Mouse (Mus musculus): ENCODE measurements around the gene Fhad1.

Gene Fhad1

GRCm38 (mm10) chr4:141865006-141865405, 149.9 kb downstream of the Fhad1 start:
- no peak for DNase-seq (ENCODE audit: low spot score in 2 of 2)

- no peak for DNase-seq (ENCODE audit: low spot score in 2 of 2)
These were observed 150.4 kb downstream of the Fhad1 start for GRCm38 (mm10) chr4:141864506-141864905.

- DNase-seq (ENCODE audit: low spot score in 2 of 2) = no peak
These were observed 151.1 kb downstream of the Fhad1 start for GRCm38 (mm10) chr4:141863726-141864280.

DNA sequence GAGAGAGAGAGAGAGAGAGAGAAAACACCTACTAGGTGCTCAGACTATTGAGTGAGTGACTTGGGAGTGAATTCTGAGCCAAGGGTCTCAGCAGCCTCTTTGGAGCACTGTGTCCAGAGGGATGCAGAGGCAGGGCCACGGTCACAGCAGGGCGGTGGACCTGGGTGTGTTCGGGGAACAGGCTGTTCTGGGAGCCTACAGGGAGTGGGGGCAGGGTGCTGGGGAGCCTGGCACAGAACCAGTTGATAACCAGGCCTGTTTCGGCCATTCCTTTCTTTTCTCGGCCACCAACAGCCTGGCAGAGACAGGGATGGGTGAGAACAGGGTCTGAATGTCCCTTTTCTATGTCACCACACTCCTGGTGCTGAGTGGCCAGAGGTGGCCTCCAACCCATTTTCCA, 152.0 kb downstream of the Fhad1 start:
- DNase-seq (ENCODE audit: low spot score in 2 of 2) = no peak

DNA sequence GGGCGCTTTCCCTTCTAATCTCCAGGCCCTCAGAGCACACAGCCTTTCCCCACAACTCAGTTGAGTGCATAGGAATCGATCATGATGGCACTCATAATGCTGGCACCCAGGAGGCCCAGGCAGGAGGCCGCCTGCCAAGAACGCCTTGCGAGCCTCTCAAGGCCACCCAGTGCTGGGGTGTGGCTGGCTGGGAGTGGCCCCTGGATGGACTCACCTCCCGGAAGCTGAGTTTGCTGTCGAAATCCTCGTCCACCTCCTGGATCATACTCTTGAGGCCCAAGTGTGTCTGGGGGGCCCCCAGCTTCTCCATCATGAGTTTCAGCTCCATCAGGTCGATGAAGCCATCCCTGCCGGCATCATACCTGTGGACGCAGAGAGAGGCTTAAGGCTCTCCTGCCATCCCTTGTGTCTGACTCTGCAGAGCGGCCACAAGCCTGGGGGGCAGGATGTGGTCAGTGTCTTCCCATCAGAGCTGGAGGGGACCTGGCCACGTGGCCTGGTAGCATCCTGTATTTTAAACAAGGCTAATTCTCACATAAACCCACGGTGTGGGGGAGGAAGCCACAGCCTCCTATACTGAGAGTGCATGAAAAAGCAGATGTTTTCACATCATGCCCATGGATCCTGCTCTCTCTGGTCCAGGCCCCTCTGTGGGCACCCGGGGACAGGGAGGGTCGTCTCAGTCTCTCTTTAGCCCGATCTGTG, 153.1 kb downstream of the Fhad1 start:
- DNase-seq (ENCODE audit: low spot score in 2 of 2) = no peak

DNA sequence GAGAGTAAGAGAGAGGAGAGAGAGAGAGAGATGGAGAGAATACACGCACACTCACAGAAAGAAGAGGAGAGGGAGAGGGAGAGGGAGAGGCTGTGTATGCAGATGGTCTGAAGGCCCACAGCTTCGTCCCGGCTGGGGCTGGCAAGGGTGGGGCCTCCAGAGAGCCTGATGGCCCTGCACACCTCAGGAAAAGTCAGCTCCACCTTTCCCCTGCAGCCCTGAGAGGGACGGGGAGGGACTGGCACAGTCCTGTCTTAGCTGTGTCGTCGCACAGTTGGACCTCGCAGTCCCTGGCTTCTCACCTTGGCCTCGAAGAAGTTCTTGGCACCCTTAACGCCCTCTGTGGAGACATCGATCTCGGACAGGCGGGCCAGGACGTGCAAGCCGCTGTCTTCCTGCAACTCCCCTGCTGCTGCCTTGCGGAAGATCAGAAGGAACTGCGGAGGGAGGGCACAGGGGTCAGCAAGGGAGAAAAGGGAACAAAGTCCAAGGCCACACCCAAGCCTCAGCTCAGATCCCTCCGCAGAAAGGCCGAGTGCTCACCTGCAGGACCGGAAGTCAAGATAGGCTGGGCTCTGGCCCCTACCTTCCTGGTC, 154.5 kb downstream of the Fhad1 start:
- DNase-seq (ENCODE audit: low spot score in 2 of 2) = no peak

- DNase-seq (ENCODE audit: low spot score in 2 of 2) = no peak
These were observed 155.5 kb downstream of the Fhad1 start for GRCm38 (mm10) chr4:141859351-141859750.

GRCm38 (mm10) chr4:141858501-141858900, 156.4 kb downstream of the Fhad1 start:
- no peak for DNase-seq (ENCODE audit: low spot score in 2 of 2)

- peak; percentile 88 to 92 for DNase-seq (ENCODE audit: low spot score in 2 of 2)
These were observed 157.4 kb downstream of the Fhad1 start for GRCm38 (mm10) chr4:141857422-141857930.

DNA sequence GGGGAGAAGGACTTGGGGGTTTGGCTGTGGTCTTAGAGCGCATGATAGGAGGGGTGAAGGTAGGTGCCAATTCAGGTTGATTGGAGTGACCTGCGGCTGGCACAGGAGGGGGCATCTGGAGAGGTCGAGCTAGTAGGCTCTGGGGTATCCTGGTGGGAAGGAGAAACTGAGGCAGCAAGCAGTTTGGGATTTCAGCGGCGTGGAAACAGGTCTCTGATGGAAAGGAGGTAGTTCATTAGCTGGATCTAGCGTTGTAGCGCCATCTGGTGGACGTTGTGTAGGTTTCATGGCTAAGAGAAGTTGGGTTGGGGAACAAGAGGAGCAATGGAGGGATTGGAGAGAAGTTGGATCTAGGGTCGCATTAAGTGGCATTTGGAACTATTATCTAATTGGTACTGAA, 161.4 kb downstream of the Fhad1 start:
- DNase-seq (ENCODE audit: low spot score in 2 of 2) = peak in 1 of 2 experiments; percentile 73

DNA sequence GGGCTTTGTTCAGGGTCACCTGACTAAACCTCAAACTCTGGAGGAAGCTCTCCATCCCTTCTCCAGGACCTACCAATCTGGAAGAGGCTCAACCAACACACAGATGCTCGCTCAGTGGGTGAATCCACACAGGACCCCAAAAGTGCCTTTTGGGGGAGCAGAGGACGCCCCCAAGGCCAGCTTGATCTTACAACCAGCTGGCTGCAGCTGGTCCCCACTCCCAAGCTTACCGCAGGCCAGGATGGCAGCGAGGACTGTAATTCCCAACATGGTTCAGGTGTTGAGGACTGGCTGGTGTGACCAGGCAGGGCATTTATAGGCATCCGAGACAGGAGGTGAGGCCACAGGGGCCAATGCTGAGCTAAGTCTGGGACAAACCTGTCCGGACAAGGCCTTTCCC, 168.9 kb downstream of the Fhad1 start, which contains the start of gene Ctrc:
Gene Ctrc (minus strand): TSS at position 361 of the 400 bp plus-strand sequence.
- DNase-seq (ENCODE audit: low spot score in 2 of 2) = no peak

Measured in right cerebral cortex, adult 2 months (tissue).